Comparison of ENCODE assay signal across 21 mouse cellular contexts in genomic region chr3:115779906-115780305, GRCm38 (mm10).
"Had no signal": no experiment of that assay in that cellular context is flagged by ENCODE, and none has a peak within 500 bp of the region (broad histone marks: within the 10 kb centered on the region; RNA-seq: fewer than 3 reads in every experiment).

No protein-coding gene starts in this region.

- H3K27me3 ChIP-seq: kidney, embryonic 15.5 days; liver, embryonic 13.5 days; midbrain, embryonic 13.5 days; neural tube, embryonic 13.5 days; stomach, embryonic 15.5 days had no signal

- H3K27ac ChIP-seq: kidney, embryonic 15.5 days; liver, embryonic 13.5 days; midbrain, embryonic 10.5 days; midbrain, embryonic 13.5 days; neural tube, embryonic 13.5 days; stomach, embryonic 15.5 days had no signal

- H3K9ac ChIP-seq: kidney, embryonic 15.5 days; liver, embryonic 13.5 days; lung, embryonic 14.5 days; midbrain, embryonic 13.5 days; neural tube, embryonic 13.5 days; stomach, embryonic 15.5 days had no signal

- H3K4me1 ChIP-seq: kidney, embryonic 15.5 days; liver, embryonic 13.5 days; stomach, embryonic 15.5 days had no signal

- ATAC-seq: midbrain, embryonic 13.5 days; midbrain, embryonic 16.5 days had no signal

- DNase-seq: kidney, postnatal 14 days; kidney, postnatal 4 days; layer of hippocampus, adult 9-11 months; layer of hippocampus, postnatal 36 days; liver, embryonic 13.5 days; lung, embryonic 14.5 days; lung, postnatal 10 days; lung, postnatal 36 days; retina, postnatal 1 day; right cerebral cortex, postnatal 25 days; spleen, adult 18-20 months; thymus, postnatal 25 days had no signal

- H3K4me3 ChIP-seq: kidney, embryonic 15.5 days; left cerebral cortex, adult 2 months; liver, embryonic 13.5 days; megakaryocyte, embryonic 14.5 days; midbrain, embryonic 10.5 days; midbrain, embryonic 13.5 days; myocyte; neural tube, embryonic 13.5 days; stomach, embryonic 15.5 days had no signal

- H3K4me2 ChIP-seq: kidney, embryonic 15.5 days; liver, embryonic 13.5 days; lung, embryonic 14.5 days; midbrain, embryonic 13.5 days; neural tube, embryonic 13.5 days; stomach, embryonic 15.5 days had no signal

- H3K36me3 ChIP-seq: kidney, embryonic 15.5 days; liver, embryonic 13.5 days; midbrain, embryonic 10.5 days; midbrain, embryonic 13.5 days; neural tube, embryonic 13.5 days; stomach, embryonic 15.5 days had no signal

- H3K9me3 ChIP-seq: kidney, embryonic 15.5 days; liver, embryonic 13.5 days; megakaryocyte, embryonic 14.5 days; midbrain, embryonic 10.5 days; midbrain, embryonic 13.5 days; neural tube, embryonic 13.5 days; stomach, embryonic 15.5 days had no signal
